Mouse (Mus musculus): ENCODE data around the gene Csn1s1.

DNA sequence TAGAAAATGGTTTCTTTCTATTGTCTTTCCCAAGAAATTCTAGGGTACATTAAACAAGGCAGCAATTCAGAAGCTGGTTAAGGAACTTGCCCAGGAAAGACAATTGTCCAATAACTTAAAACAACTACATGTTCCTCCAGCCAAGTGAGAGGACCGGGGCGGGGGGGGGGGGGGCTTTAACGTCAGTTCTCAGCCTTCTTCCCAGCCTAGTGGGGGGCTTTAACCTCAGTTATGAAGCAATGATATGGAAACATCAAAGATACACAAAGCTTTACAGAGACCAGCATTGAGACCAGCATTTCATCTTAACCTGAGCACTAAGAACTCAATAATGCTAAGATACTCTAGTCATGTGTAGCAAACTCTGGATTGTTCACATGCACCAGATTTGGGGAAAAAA lies 33.5 kb downstream of the Csn1s1 start, which contains the start of gene Csn2:
- no peak for TF ChIP-seq GATA1 (IDR thresholded peaks at IDR 0.05; ENCODE audit: borderline replicate concordance, low read length)
- TF ChIP-seq FLI1 (IDR thresholded peaks at IDR 0.05; ENCODE audit: low read length): no peak
